ENCODE assay signal across 9 mouse cellular contexts in the genomic region with DNA sequence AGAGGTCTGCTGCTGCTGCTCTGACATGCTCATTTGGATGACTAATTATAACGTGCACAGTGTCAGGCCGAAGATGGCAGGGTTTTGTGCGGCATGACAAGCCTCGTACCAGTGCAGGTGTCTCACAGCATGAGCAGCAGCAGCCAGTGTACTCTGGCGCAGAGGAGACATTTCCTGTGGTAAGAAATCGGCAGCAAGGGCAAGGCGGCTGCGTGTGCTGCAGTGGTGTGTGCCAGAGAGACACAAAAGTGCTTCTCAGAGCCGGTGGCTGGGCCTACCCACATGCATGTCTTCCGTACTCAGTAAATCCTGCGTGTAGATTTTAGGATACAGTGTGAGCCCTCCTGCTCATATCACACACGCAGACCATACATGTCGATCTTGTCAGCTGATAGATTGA. TPM values are rescaled to one million over a fixed set of nuclear protein-coding genes. Genes with fewer than 3 reads are reported as not detected.
A peak's percentile ranks its signal among the peaks of the same experiment; 100 is the strongest.
DNase-seq lines count a peak whose midpoint lies in the region; ATAC-seq lines count a peak whose summit lies in the region.
"Had no signal": no experiment of that assay in that cellular context is flagged by ENCODE, and none has a peak within 500 bp of the region (broad histone marks: within the 10 kb centered on the region; RNA-seq: fewer than 3 reads in every experiment).

No protein-coding gene starts in this region.

- no peak overlapping the region for H3K9ac ChIP-seq in kidney, embryonic 14.5 days (ENCODE audit: low read depth, low read length)

- DNase-seq in CD4-positive helper T cell, adult 2 months (ENCODE audit: low read depth, low spot score): peak; percentile 8
- DNase-seq in frontal cortex, postnatal 36 days (ENCODE audit: low spot score in 2 of 2): peak; percentile 9 to 18
- DNase-seq in kidney, postnatal 10 days: no peak
- no peak for DNase-seq in spleen, postnatal 36 days (ENCODE audit: low spot score in 2 of 2)
- no peak for DNase-seq in urinary bladder, postnatal 4 days (ENCODE audit: low spot score in 2 of 2)

- peak; percentile 84 for ATAC-seq in cerebellum, adult (ENCODE audit: insufficient number of reproducible peaks, low FRiP score, low TSS enrichment)
- ATAC-seq in megakaryocyte, adult 5-6 weeks (ENCODE audit: poor library complexity, severe bottlenecking): 0 out of 2 replicates have a peak, but pooled peaks have one; percentile 15
- no peak for ATAC-seq in kidney, embryonic 14.5 days (ENCODE audit: low FRiP score, low TSS enrichment)
- ATAC-seq: lung, postnatal 0 days had no signal

- no peaks in the 10 kb centered on the region for H3K9me3 ChIP-seq in kidney, embryonic 14.5 days (ENCODE audit: control insufficient read depth, low read length)

- no peaks in the 10 kb centered on the region for H3K36me3 ChIP-seq in kidney, embryonic 14.5 days (ENCODE audit: control insufficient read depth, insufficient read depth, low read length)

- H3K4me1 ChIP-seq in kidney, embryonic 14.5 days (ENCODE audit: control insufficient read depth, insufficient read depth, low read length): no peaks in the 10 kb centered on the region

- 90% methylated on average over 13 of the region's 13 CpGs for WGBS in kidney, embryonic 14.5 days

- no peak overlapping the region for H3K4me2 ChIP-seq in kidney, embryonic 14.5 days (replicated peaks; ENCODE audit: low read depth, low read length)

- no peak overlapping the region for H3K27ac ChIP-seq in kidney, embryonic 14.5 days (ENCODE audit: low read depth, low read length)

- no peak overlapping the region for H3K4me3 ChIP-seq in kidney, embryonic 14.5 days (ENCODE audit: low read length)

- H3K27me3 ChIP-seq in kidney, embryonic 14.5 days (ENCODE audit: control insufficient read depth, insufficient read depth, low read length): no peaks in the 10 kb centered on the region

RNA-seq across cellular contexts. Expression of a gene that starts 51.9 kb away (rescaled TPM):
- 23.4 and 26.4 TPM in 2 replicates for total RNA-seq in megakaryocyte, adult 5-6 weeks (2015)
- 44.8 and 48.2 TPM in 2 replicates for total RNA-seq in megakaryocyte, adult 5-6 weeks (2017)
- 30.7 and 33.6 TPM in 2 replicates for polyA plus RNA-seq in kidney, embryonic 14.5 days (2014; fragmentation: Nextera tagmentation; extraction: Ambion mirVana)

Comparison
In these comparisons a context has a peak if more than half of its experiments do, and no peak if none do; other contexts are left out.
1. DNase-seq: peak in CD4-positive helper T cell, adult 2 months (single experiment) and frontal cortex, postnatal 36 days (2 of 2); none in kidney, postnatal 10 days (single experiment), spleen, postnatal 36 days (0 of 2) and urinary bladder, postnatal 4 days (0 of 2).